Mouse (Mus musculus): Measurements from ENCODE around the gene Rragd. TPM values are rescaled to one million over a fixed set of nuclear protein-coding genes. Genes with fewer than 3 reads are reported as not detected.
A peak's percentile ranks its signal among the peaks of the same experiment; 100 is the strongest.

The Rragd gene
- polyA plus RNA-seq, 1 experiment, result 14.9 TPM

DNA sequence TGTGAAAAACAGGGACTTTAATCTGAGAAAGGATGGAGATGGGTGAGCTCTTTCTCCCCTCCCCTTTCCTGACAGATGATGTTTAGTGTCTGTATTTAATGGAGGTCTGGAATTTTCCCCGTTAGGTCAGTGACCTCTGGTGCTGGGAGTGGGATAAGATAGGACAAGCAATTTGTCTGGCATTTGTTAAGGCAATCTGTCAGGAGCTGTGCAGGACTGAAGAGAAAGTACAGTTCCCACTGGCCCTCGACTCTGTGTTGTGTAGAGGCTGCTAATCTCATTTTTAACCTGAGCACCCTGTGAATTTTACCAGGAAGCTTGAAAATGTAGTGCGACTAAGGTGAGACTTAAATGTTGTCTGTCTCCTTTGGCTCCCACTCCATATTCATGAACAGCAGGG is 2.8 kb downstream of the Rragd start:
- Histone ChIP-seq H3K27ac (ENCODE audit: insufficient read depth, low read depth, low read length) (peak overlapping the region; percentile 20; the same call in 1 of the 2 replicates), H3K4me1 (ENCODE audit: control insufficient read depth, insufficient read depth, insufficient read length, low read length) (peaks cover 10% of the 10 kb centered on the region), H3K27me3 (ENCODE audit: control insufficient read depth, insufficient read depth, low read length) (no peaks in the 10 kb centered on the region), H3K36me3 (ENCODE audit: control insufficient read depth, insufficient read depth, low read length) (no peaks in the 10 kb centered on the region), H3K4me3 (ENCODE audit: low read depth, low read length) (no peak overlapping the region)
- 37% methylated on average over 3 of the region's 3 CpGs for WGBS
- no peak for TF ChIP-seq POLR2A (IDR thresholded peaks at IDR 0.05; ENCODE audit: low read depth, low read length)
- TF ChIP-seq CTCF (IDR thresholded peaks at IDR 0.05; ENCODE audit: extremely low read depth, insufficient read length, insufficient replicate concordance, low read depth, low read length), result no peak

DNA sequence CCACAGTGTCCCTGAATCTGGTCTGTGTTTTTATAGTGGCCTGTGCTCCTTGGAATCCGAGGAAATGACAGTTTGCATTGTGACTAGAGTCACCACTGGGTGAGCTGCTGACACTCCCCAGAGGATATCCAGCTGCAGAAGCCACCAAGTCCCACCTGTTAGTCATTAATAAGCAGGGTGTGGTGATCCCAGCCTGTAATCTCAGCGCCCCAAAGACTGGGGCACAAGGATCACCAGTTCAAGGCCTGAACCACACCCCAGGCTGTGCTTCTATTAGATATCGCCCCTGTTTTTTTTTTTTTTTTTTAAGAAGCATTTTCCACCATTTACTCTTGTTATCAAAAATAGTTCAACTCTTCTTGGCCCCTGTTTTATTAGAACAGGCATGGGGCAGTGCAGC is 4.2 kb downstream of the Rragd start:
- Histone ChIP-seq H3K27me3 (ENCODE audit: control insufficient read depth, insufficient read depth, low read length) (no peaks in the 10 kb centered on the region), H3K27ac (ENCODE audit: insufficient read depth, low read depth, low read length) (peak overlapping the region; percentile 68), H3K4me1 (ENCODE audit: control insufficient read depth, insufficient read depth, insufficient read length, low read length) (peaks cover 3% of the 10 kb centered on the region), H3K36me3 (ENCODE audit: control insufficient read depth, insufficient read depth, low read length) (no peaks in the 10 kb centered on the region), H3K4me3 (ENCODE audit: low read depth, low read length) (no peak overlapping the region)
- no peak for TF ChIP-seq POLR2A (IDR thresholded peaks at IDR 0.05; ENCODE audit: low read depth, low read length)
- WGBS, result 23% methylated on average over 3 of the region's 3 CpGs

DNA sequence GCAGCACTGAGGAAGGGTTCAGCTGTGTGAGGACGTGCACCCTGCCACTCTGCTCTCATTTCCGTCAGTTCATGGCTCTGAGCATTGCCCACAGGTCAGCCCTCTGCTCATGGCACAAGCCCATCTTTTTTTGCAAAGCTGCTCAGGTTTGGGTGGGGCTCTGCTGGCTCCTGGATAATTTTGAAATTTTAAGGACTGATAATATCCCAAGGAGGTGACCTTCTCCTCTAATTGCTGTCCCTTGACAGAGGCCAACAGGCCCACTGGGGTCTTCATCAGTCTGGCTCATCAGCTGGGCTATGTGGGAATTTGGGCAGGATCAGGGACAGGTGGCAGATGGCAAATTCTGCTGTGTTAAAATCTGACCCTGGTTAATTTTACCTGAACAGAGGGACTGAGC is 6.5 kb downstream of the Rragd start:
- H3K36me3 ChIP-seq (ENCODE audit: control insufficient read depth, insufficient read depth, low read length), result no peaks in the 10 kb centered on the region
- TF ChIP-seq POLR2A (IDR thresholded peaks at IDR 0.05; ENCODE audit: low read depth, low read length), result no peak
- no peak for TF ChIP-seq CTCF (IDR thresholded peaks at IDR 0.05; ENCODE audit: extremely low read depth, insufficient read length, insufficient replicate concordance, low read depth, low read length)

DNA sequence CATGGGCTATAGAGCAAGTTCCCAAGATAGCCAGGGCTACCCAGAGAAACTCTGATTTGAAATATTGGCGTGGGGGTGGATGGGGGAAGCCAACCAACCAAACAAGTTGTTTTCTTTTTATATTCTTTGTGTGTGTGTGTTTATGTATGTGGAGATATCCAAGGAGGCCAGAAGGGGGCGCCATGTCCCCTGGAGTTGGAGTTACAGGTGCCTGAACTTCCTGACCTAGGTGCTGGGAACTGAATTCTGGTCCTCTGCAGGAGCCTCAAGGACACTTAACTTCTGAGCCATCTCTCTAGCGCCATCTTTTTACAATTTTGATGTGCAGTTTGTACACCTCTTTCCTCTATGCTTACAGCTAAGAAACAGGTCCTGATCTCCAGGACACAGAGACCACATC is 11.3 kb downstream of the Rragd start:
- no peak overlapping the region for H3K4me3 ChIP-seq (ENCODE audit: low read depth, low read length)
- H3K4me1 ChIP-seq (ENCODE audit: control insufficient read depth, insufficient read depth, insufficient read length, low read length), result no peaks in the 10 kb centered on the region; the same call in 1 of the 2 replicates
- no peaks in the 10 kb centered on the region for H3K27me3 ChIP-seq (ENCODE audit: control insufficient read depth, insufficient read depth, low read length)
- no peak overlapping the region for H3K27ac ChIP-seq (ENCODE audit: insufficient read depth, low read depth, low read length)
- TF ChIP-seq POLR2A (IDR thresholded peaks at IDR 0.05; ENCODE audit: low read depth, low read length) (no peak), CTCF (IDR thresholded peaks at IDR 0.05; ENCODE audit: extremely low read depth, insufficient read length, insufficient replicate concordance, low read depth, low read length) (peak; percentile 22; the same call in 1 of the 2 replicates)
- H3K36me3 ChIP-seq (ENCODE audit: control insufficient read depth, insufficient read depth, low read length), result peaks cover 6% of the 10 kb centered on the region; the same call in 1 of the 2 replicates
- WGBS, result 80% methylated on average over 3 of the region's 3 CpGs

More for the DNA sequence above, 6.5 kb downstream of the Rragd start:
- Histone ChIP-seq H3K4me1 (ENCODE audit: control insufficient read depth, insufficient read depth, insufficient read length, low read length) (peaks cover 1% of the 10 kb centered on the region; the same call in 1 of the 2 replicates), H3K4me3 (ENCODE audit: low read depth, low read length) (no peak overlapping the region), H3K27me3 (ENCODE audit: control insufficient read depth, insufficient read depth, low read length) (no peaks in the 10 kb centered on the region), H3K27ac (ENCODE audit: insufficient read depth, low read depth, low read length) (no peak overlapping the region)
- WGBS, result 78% methylated on average over 2 of the region's 2 CpGs

DNA sequence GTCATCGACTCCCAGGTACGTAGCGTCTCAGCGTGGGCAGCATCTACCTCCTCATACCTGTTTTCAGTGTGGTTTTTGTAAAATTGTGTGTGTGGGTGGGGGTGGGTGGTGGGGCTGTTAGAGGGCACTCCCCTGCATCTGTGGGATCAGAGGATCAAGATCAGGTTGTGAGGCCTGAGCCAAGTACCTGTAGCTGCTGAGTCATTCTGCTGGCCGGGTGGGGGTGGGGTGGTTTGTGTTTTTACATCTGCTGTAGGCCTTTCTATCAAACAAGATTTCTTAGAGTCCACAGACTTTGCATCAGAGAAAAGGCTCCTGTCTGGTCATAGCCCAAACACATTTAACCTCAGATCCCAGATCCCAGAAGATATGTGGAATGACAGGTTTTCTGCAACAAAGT is 13.2 kb downstream of the Rragd start:
- Histone ChIP-seq H3K27me3 (ENCODE audit: control insufficient read depth, insufficient read depth, low read length) (no peaks in the 10 kb centered on the region), H3K4me3 (ENCODE audit: low read depth, low read length) (no peak overlapping the region), H3K4me1 (ENCODE audit: control insufficient read depth, insufficient read depth, insufficient read length, low read length) (no peaks in the 10 kb centered on the region), H3K27ac (ENCODE audit: insufficient read depth, low read depth, low read length) (no peak overlapping the region), H3K36me3 (ENCODE audit: control insufficient read depth, insufficient read depth, low read length) (peaks cover 6% of the 10 kb centered on the region; the same call in 1 of the 2 replicates)
- 92% methylated on average over 5 of the region's 5 CpGs for WGBS
- no peak for TF ChIP-seq CTCF (IDR thresholded peaks at IDR 0.05; ENCODE audit: extremely low read depth, insufficient read length, insufficient replicate concordance, low read depth, low read length)
- no peak for TF ChIP-seq POLR2A (IDR thresholded peaks at IDR 0.05; ENCODE audit: low read depth, low read length)

DNA sequence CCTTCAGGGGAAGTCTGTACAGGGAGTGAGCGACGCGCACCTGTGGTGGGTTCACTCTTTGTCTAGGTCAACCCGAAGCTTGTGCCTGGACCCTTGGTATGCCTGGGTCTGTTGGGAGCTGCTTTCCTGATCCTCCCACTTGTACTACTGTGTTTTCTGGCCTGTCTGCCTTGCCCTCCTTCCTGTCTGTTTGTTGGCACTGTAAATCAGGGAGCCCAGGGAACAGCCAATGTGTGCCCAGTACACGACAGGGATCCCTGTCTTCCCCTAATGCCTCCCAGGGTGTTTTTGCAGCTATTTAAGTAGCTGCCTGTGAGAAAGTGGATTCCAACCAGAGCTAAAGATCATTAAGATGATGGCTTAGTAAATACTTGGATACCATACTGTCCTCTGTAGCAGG is 14.7 kb downstream of the Rragd start:
- peaks cover 6% of the 10 kb centered on the region; the same call in 1 of the 2 replicates for H3K36me3 ChIP-seq (ENCODE audit: control insufficient read depth, insufficient read depth, low read length)
- H3K4me3 ChIP-seq (ENCODE audit: low read depth, low read length), result no peak overlapping the region
- H3K27me3 ChIP-seq (ENCODE audit: control insufficient read depth, insufficient read depth, low read length), result no peaks in the 10 kb centered on the region
- no peak overlapping the region for H3K27ac ChIP-seq (ENCODE audit: insufficient read depth, low read depth, low read length)
- 0 out of 2 replicates have a peak, but pooled peaks cover 2% of the 10 kb centered on the region for H3K4me1 ChIP-seq (ENCODE audit: control insufficient read depth, insufficient read depth, insufficient read length, low read length)
- no peak for TF ChIP-seq POLR2A (IDR thresholded peaks at IDR 0.05; ENCODE audit: low read depth, low read length)
- TF ChIP-seq CTCF (IDR thresholded peaks at IDR 0.05; ENCODE audit: extremely low read depth, insufficient read length, insufficient replicate concordance, low read depth, low read length), result no peak
- 86% methylated on average over 5 of the region's 5 CpGs for WGBS

DNA sequence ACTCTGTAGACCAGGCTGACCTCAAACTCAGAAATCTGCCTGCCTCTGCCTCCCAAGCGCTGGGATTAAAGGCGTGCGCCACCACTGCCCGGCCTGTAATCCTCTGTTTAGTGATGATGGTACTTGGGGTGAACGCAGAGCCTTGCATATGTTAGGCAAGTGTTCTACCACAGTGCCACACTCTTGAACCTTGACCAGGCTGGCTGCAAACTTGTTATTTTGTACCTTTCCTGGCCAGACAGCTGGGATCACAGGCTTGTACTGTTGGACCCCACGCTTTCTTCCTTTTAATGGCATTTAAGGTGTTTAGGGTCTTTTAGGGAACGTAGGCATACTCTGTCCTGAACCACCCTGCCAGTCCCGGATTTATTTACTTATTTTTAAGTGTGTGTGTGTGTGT is 16.2 kb downstream of the Rragd start:
- Histone ChIP-seq H3K27me3 (ENCODE audit: control insufficient read depth, insufficient read depth, low read length) (no peaks in the 10 kb centered on the region), H3K4me3 (ENCODE audit: low read depth, low read length) (no peak overlapping the region), H3K4me1 (ENCODE audit: control insufficient read depth, insufficient read depth, insufficient read length, low read length) (0 out of 2 replicates have a peak, but pooled peaks cover 2% of the 10 kb centered on the region), H3K36me3 (ENCODE audit: control insufficient read depth, insufficient read depth, low read length) (peaks cover 6% of the 10 kb centered on the region; the same call in 1 of the 2 replicates), H3K27ac (ENCODE audit: insufficient read depth, low read depth, low read length) (no peak overlapping the region)
- no peak for TF ChIP-seq CTCF (IDR thresholded peaks at IDR 0.05; ENCODE audit: extremely low read depth, insufficient read length, insufficient replicate concordance, low read depth, low read length)
- TF ChIP-seq POLR2A (IDR thresholded peaks at IDR 0.05; ENCODE audit: low read depth, low read length), result no peak
- 90% methylated on average over 8 of the region's 8 CpGs for WGBS
